Mouse (Mus musculus): ENCODE measurements around the gene Arhgap19. TPM values are rescaled to one million over a fixed set of nuclear protein-coding genes. Genes with fewer than 3 reads are reported as not detected.
A peak's percentile ranks its signal among the peaks of the same experiment; 100 is the strongest.

Gene Arhgap19
- polyA plus RNA-seq, 1 experiment from 2014 or later, result 12.9 TPM

DNA sequence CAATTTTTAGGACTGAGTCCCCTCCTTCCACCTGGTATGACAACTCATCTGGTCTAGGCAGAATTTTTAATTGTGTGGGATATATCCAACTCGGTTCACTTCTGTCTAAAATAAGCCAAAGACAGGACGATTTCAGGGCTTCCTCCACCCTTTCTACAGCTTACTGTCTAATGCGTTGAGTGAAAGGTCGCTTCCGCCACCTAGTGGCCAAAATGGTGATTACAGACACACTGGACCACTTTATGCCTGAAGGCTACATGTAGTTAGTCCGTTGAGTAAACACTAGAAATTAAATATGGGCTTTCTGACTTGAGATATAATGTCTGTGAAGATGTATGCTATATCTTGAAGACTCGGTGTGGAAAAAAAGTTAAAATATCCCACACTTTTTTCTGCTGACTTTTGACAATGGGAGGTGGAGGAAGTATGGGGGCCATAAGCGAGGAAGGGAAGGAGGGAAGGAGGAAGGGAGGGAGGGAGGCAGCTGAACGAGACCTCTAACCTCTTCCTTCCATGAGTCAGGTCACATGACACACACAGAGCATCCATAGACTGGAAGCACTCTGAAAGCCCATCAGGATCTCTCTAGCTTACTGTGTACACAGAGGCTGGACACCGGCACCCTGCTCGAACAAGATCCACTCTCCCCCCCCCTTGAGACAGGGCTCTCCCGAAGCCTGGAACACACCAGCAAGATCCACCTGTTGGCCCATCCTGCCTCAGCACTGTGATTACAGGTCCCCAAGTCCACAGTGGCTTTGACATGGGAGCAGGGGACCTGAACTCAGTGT lies 37.8 kb downstream of the Arhgap19 start:
- Histone ChIP-seq H3K9me3 (ENCODE audit: low read length) (no peaks in the 10 kb centered on the region), H3K36me3 (replicated peaks; ENCODE audit: insufficient read depth, low read length) (peaks cover 16% of the 10 kb centered on the region), H3K4me3 (ENCODE audit: low read depth, low read length) (no peak overlapping the region), H3K27me3 (ENCODE audit: insufficient read depth, low read length) (no peaks in the 10 kb centered on the region), H3K9ac (replicated peaks) (no peak overlapping the region), H3K27ac (ENCODE audit: low read depth) (no peak overlapping the region), H3K4me2 (ENCODE audit: low read depth, low read length) (no peak overlapping the region), H3K4me1 (ENCODE audit: insufficient read depth) (no peaks in the 10 kb centered on the region)
- peak; percentile 89 for DNase-seq
- no peak for TF ChIP-seq EP300 (IDR thresholded peaks at IDR 0.05; ENCODE audit: low read depth)
- peak; percentile 97 for TF ChIP-seq CTCF (IDR thresholded peaks at IDR 0.05; ENCODE audit: low read depth)
- WGBS (ENCODE audit: insufficient replicate concordance), result 28% methylated on average over 12 of the region's 12 CpGs
- peak; percentile 71 for ATAC-seq

DNA sequence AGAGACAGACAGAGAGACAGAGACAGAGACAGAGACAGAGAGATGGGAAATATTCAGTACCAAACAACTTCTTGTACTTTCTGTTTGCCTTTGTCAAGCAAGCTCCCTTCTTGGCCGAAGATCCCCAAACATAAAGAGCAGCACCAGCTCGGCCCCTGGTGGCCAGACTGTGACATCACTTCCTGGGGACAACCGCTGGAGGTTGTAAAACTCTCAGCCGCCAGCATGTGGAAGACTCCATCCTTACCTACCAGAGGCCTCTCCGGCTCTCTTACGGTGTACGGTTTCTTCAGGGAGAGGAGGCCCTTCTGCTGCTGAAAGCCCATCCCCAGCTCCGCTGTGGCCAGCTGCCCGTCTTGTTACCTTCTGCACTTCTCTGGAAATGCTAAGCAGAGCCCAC lies 40.3 kb downstream of the Arhgap19 start:
- DNase-seq, result no peak
- ATAC-seq, result no peak
- TF ChIP-seq EP300 (IDR thresholded peaks at IDR 0.05; ENCODE audit: low read depth) (no peak), CTCF (IDR thresholded peaks at IDR 0.05; ENCODE audit: low read depth) (peak; percentile 65)
- Histone ChIP-seq H3K4me3 (ENCODE audit: low read depth, low read length) (no peak overlapping the region), H3K36me3 (replicated peaks; ENCODE audit: insufficient read depth, low read length) (no peaks in the 10 kb centered on the region), H3K4me2 (ENCODE audit: low read depth, low read length) (no peak overlapping the region), H3K27me3 (ENCODE audit: insufficient read depth, low read length) (no peaks in the 10 kb centered on the region), H3K4me1 (ENCODE audit: insufficient read depth) (no peaks in the 10 kb centered on the region), H3K9me3 (ENCODE audit: low read length) (no peaks in the 10 kb centered on the region), H3K27ac (ENCODE audit: low read depth) (no peak overlapping the region), H3K9ac (replicated peaks) (no peak overlapping the region)
- 62% methylated on average over 9 of the region's 9 CpGs for WGBS (ENCODE audit: insufficient replicate concordance)

DNA sequence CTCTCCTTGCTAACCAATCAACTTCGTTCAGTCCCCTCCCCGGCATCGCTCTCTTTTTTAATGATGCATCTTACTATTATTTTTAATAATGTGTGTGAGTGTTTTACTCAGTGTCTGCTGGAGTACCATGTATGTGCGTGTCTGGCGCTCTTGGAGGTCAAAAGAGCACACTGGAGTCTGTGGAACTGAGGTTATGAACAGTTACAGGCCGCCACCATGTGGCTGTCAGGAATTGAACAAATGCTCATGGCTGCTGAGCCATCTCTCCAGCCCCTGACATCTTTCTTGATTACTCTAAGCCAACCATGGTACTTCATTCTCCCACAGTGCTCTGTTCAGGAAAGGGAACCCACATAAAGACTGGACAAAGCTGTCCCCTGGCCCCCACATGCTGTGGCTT lies 42.1 kb downstream of the Arhgap19 start:
- ATAC-seq (no peak), DNase-seq (no peak)
- Histone ChIP-seq H3K4me1 (ENCODE audit: insufficient read depth) (no peaks in the 10 kb centered on the region), H3K27ac (ENCODE audit: low read depth) (no peak overlapping the region), H3K4me3 (ENCODE audit: low read depth, low read length) (no peak overlapping the region), H3K36me3 (replicated peaks; ENCODE audit: insufficient read depth, low read length) (no peaks in the 10 kb centered on the region), H3K27me3 (ENCODE audit: insufficient read depth, low read length) (no peaks in the 10 kb centered on the region), H3K9ac (replicated peaks) (no peak overlapping the region), H3K9me3 (ENCODE audit: low read length) (no peaks in the 10 kb centered on the region), H3K4me2 (ENCODE audit: low read depth, low read length) (no peak overlapping the region)
- 88% methylated on average over 6 of the region's 6 CpGs for WGBS (ENCODE audit: insufficient replicate concordance)
- 0 out of 2 replicates have a peak, but pooled peaks have one; percentile 18 for TF ChIP-seq CTCF (IDR thresholded peaks at IDR 0.05; ENCODE audit: low read depth)
- no peak for TF ChIP-seq EP300 (IDR thresholded peaks at IDR 0.05; ENCODE audit: low read depth)

DNA sequence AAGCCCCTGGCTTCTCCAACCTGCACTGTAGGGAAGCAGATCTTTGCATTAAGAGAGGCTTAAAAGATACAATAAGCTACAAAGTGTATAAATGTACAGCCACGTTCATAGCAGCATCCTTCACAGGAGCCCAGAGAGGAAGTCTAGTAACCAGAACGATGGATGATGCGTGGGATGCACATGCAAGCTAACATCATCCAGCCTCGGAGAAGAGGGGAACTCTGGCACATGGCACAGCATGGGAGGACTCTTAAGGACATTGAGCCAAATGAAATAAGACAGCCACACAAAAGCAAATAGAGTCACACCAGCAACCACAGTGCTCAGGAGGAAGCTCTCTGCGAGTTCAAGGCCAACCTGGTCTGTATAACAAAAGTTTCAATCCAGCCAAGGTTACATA lies 42.6 kb downstream of the Arhgap19 start:
- Histone ChIP-seq H3K27me3 (ENCODE audit: insufficient read depth, low read length) (no peaks in the 10 kb centered on the region), H3K9me3 (ENCODE audit: low read length) (no peaks in the 10 kb centered on the region), H3K36me3 (replicated peaks; ENCODE audit: insufficient read depth, low read length) (no peaks in the 10 kb centered on the region), H3K4me2 (ENCODE audit: low read depth, low read length) (no peak overlapping the region), H3K27ac (ENCODE audit: low read depth) (no peak overlapping the region), H3K4me3 (ENCODE audit: low read depth, low read length) (no peak overlapping the region), H3K9ac (replicated peaks) (no peak overlapping the region), H3K4me1 (ENCODE audit: insufficient read depth) (no peaks in the 10 kb centered on the region)
- DNase-seq (no peak), ATAC-seq (no peak)
- TF ChIP-seq EP300 (IDR thresholded peaks at IDR 0.05; ENCODE audit: low read depth) (no peak), CTCF (IDR thresholded peaks at IDR 0.05; ENCODE audit: low read depth) (no peak)
- WGBS (ENCODE audit: insufficient replicate concordance), result 88% methylated on average over 5 of the region's 5 CpGs

DNA sequence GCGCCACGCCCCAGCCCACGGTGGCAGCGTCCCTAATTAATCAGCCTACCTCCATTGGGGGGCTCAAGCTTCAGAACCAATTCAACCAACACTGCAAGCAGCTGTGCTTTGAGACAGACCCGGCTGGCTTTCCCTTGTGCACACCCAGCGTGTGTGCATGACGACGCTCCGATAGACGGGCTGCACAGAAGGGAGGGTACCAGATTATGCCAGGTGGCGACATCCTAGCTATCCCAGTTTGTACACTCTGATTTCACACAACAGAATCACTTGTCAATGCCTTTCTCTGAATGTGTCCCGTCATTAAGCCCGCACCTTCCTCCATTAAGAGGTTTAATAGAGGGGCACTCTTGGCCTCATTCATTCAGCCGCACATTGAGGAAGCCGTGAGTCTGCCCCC lies 47.1 kb downstream of the Arhgap19 start:
- Histone ChIP-seq H3K4me1 (ENCODE audit: insufficient read depth) (no peaks in the 10 kb centered on the region), H3K27ac (ENCODE audit: low read depth) (no peak overlapping the region), H3K4me3 (ENCODE audit: low read depth, low read length) (no peak overlapping the region), H3K36me3 (replicated peaks; ENCODE audit: insufficient read depth, low read length) (no peaks in the 10 kb centered on the region), H3K9ac (replicated peaks) (no peak overlapping the region), H3K9me3 (ENCODE audit: low read length) (no peaks in the 10 kb centered on the region), H3K4me2 (ENCODE audit: low read depth, low read length) (no peak overlapping the region), H3K27me3 (ENCODE audit: insufficient read depth, low read length) (no peaks in the 10 kb centered on the region)
- WGBS (ENCODE audit: insufficient replicate concordance), result 85% methylated on average over 15 of the region's 15 CpGs
- DNase-seq, result no peak
- ATAC-seq, result no peak
- TF ChIP-seq EP300 (IDR thresholded peaks at IDR 0.05; ENCODE audit: low read depth), result no peak
- no peak for TF ChIP-seq CTCF (IDR thresholded peaks at IDR 0.05; ENCODE audit: low read depth)

DNA sequence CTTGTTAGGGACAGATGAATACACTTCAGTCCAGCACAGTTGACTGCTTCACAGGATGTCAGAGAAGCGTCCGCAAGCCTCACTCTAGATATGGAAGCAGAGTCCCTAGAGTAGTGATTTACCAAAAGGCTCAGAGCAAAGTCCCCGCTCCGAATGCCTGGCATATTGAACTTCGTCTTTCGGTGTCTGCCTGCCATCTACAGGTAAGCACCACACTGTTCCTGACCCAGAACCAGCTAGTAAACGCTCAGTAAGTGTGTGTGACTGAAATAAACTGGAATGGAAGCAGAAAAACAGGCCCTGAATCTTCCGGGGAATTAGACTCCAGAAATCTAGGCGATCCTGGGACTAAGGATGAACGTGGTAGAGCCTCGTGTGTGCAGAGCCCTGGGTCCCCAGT lies 49.9 kb downstream of the Arhgap19 start:
- Histone ChIP-seq H3K4me1 (ENCODE audit: insufficient read depth) (no peaks in the 10 kb centered on the region), H3K9me3 (ENCODE audit: low read length) (no peaks in the 10 kb centered on the region), H3K4me2 (ENCODE audit: low read depth, low read length) (no peak overlapping the region), H3K9ac (replicated peaks) (no peak overlapping the region), H3K36me3 (replicated peaks; ENCODE audit: insufficient read depth, low read length) (no peaks in the 10 kb centered on the region), H3K27ac (ENCODE audit: low read depth) (no peak overlapping the region), H3K27me3 (ENCODE audit: insufficient read depth, low read length) (no peaks in the 10 kb centered on the region), H3K4me3 (ENCODE audit: low read depth, low read length) (no peak overlapping the region)
- DNase-seq (no peak), ATAC-seq (no peak)
- WGBS (ENCODE audit: insufficient replicate concordance), result 63% methylated on average over 11 of the region's 11 CpGs
- TF ChIP-seq EP300 (IDR thresholded peaks at IDR 0.05; ENCODE audit: low read depth), result no peak
- 0 out of 2 replicates have a peak, but pooled peaks have one; percentile 5 for TF ChIP-seq CTCF (IDR thresholded peaks at IDR 0.05; ENCODE audit: low read depth)
